Mouse (Mus musculus) heart, embryonic 13.5 days (tissue): ENCODE measurements around the gene Fcer1g. TPM values are rescaled to one million over a fixed set of nuclear protein-coding genes. Genes with fewer than 3 reads are reported as not detected.

ENCODE experiments used
- ATAC-seq: fragments of 200-750 bp; cut with Nextera tagmentation; 2 replicates; pipeline ENCODE4 v1.8.0; 2017; ENCODE audit warnings: moderate TSS enrichment; ENCODE audit not compliant: insufficient number of reproducible peaks, low FRiP score, low TSS enrichment; ENCODE audit errors: extremely low read depth
- H3K27ac ChIP-seq: fragments of 300-500 bp; sonication (generic); replicated peaks from 2 replicates; pipeline ENCODE4 v1.5.1; 2015; ENCODE audit warnings: moderate library complexity, mild to moderate bottlenecking, inconsistent platforms
- H3K27me3 ChIP-seq: fragments of 300-500 bp; sonication (generic); replicated peaks from 2 replicates; pipeline ENCODE4 v1.6.1; 2015; ENCODE audit warnings: mild to moderate bottlenecking, inconsistent platforms
- H3K36me3 ChIP-seq: fragments of 300-500 bp; sonication (generic); 2 replicates; pipeline ENCODE4 v1.6.1; 2015; ENCODE audit warnings: mild to moderate bottlenecking, inconsistent platforms
- H3K4me1 ChIP-seq: fragments of 300-500 bp; sonication (generic); 2 replicates; pipeline ENCODE4 v1.6.1; 2015; ENCODE audit warnings: inconsistent platforms
- H3K4me2 ChIP-seq: fragments of 300-500 bp; sonication (generic); 2 replicates; pipeline ENCODE4 v1.6.1; 2015; ENCODE audit warnings: inconsistent platforms, mild to moderate bottlenecking, moderate library complexity
- H3K4me3 ChIP-seq: fragments of 300-500 bp; sonication (generic); 2 replicates; pipeline ENCODE4 v1.5.1; 2015; ENCODE audit warnings: moderate library complexity, mild to moderate bottlenecking, inconsistent platforms
- H3K9ac ChIP-seq: fragments of 300-500 bp; sonication (generic); 2 replicates; pipeline ENCODE4 v1.6.1; 2015; ENCODE audit warnings: inconsistent platforms, mild to moderate bottlenecking, moderate library complexity
- H3K9me3 ChIP-seq: fragments of 300-500 bp; sonication (generic); 2 replicates; pipeline ENCODE4 v1.6.1; 2016; ENCODE audit warnings: inconsistent platforms
- WGBS: fragments of 180-500 bp; shearing (Covaris S2); methylation state at CpG from one replicate; pipeline ENCODE4 v1.1.7; 2015; ENCODE audit warnings: mixed read lengths; 5-methylcytosine and 5-hydroxymethylcytosine counted together
- polyA plus RNA-seq: library from polyadenylated mRNA; unstranded; fragments of >200 nt; fragmentation: Nextera tagmentation; extraction: Ambion mirVana; gene quantifications from 2 replicates; pipeline ENCODE4 v1.2.1, GENCODE M21; 2015

Fcer1g gene
- polyA plus RNA-seq, 1 experiment from 2014 or later, result 33.1 TPM

DNA sequence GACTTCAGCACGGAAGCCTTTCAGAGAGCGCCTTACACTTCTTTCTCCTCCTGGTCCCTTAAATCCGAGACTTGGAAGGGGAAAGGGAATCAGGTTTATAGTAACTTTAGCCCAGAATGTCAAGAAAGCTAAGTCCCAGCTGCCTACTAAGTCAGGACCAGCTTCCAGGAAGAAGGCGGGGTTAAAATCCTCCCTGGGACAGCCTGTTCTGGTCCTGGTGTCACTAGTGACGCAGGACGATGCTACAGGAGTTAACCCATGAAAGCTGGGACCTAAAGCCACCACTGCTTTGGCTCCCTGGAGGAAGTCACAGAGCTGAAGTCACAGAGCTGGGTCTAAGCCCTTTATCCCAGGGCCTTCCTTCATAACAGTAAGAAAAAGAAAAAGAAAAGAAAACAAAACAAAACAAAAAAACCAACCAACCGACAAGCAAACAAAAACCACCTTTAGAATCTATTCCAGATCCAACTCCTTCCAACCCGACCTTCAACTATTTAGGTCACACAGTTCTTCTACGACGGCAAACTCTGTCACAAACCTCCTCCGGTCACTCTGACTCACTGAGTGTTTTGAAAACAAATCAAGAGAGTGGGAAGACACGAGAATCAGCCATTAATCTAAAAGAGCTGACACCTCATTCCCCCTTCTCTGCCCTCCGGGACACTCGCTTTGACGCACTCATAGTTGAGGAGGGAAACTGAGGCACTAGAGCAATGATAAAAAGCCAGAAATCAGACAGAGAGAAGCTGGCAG is 6.0 kb upstream of the Fcer1g start:
- 73% methylated on average over 15 of the region's 15 CpGs for WGBS
- no peak for ATAC-seq
- peaks cover 14% of the 10 kb centered on the region for H3K4me1 ChIP-seq
- H3K27ac ChIP-seq, result no peak overlapping the region
- no peaks in the 10 kb centered on the region for H3K27me3 ChIP-seq
- no peak overlapping the region for H3K9ac ChIP-seq
- H3K4me3 ChIP-seq, result no peak overlapping the region
- no peaks in the 10 kb centered on the region for H3K9me3 ChIP-seq
- H3K4me2 ChIP-seq, result no peak overlapping the region
- H3K36me3 ChIP-seq, result peaks cover 98% of the 10 kb centered on the region

GRCm38 (mm10) chr1:171238463-171238862 is 4.3 kb upstream of the Fcer1g start:
- Histone ChIP-seq H3K27ac (no peak overlapping the region), H3K4me2 (no peak overlapping the region), H3K36me3 (peaks cover 100% of the 10 kb centered on the region), H3K4me1 (peaks cover 15% of the 10 kb centered on the region), H3K4me3 (no peak overlapping the region), H3K27me3 (no peaks in the 10 kb centered on the region), H3K9me3 (no peaks in the 10 kb centered on the region), H3K9ac (no peak overlapping the region)
- no peak for ATAC-seq
- 65% methylated on average over 14 of the region's 14 CpGs for WGBS

GRCm38 (mm10) chr1:171237438-171237837 is 3.3 kb upstream of the Fcer1g start:
- 82% methylated on average over 6 of the region's 6 CpGs for WGBS
- no peak for ATAC-seq
- Histone ChIP-seq H3K27ac (no peak overlapping the region), H3K36me3 (peaks cover 92% of the 10 kb centered on the region), H3K4me2 (no peak overlapping the region), H3K9ac (no peak overlapping the region), H3K4me1 (peaks cover 23% of the 10 kb centered on the region), H3K4me3 (no peak overlapping the region), H3K9me3 (no peaks in the 10 kb centered on the region), H3K27me3 (no peaks in the 10 kb centered on the region)

- H3K27ac ChIP-seq, result peak overlapping the region; percentile 17; the same call in 1 of the 2 replicates
- H3K27me3 ChIP-seq, result no peaks in the 10 kb centered on the region
- H3K4me3 ChIP-seq, result no peak overlapping the region
- H3K9me3 ChIP-seq, result no peaks in the 10 kb centered on the region
- 61% methylated on average over 4 of the region's 4 CpGs for WGBS
- H3K4me2 ChIP-seq, result no peak overlapping the region
- peaks cover 75% of the 10 kb centered on the region for H3K36me3 ChIP-seq
- H3K9ac ChIP-seq, result no peak overlapping the region
- H3K4me1 ChIP-seq, result peaks cover 23% of the 10 kb centered on the region
- no peak for ATAC-seq
Measured at GRCm38 (mm10) chr1:171235791-171236190, 1.6 kb upstream of the Fcer1g start.

DNA sequence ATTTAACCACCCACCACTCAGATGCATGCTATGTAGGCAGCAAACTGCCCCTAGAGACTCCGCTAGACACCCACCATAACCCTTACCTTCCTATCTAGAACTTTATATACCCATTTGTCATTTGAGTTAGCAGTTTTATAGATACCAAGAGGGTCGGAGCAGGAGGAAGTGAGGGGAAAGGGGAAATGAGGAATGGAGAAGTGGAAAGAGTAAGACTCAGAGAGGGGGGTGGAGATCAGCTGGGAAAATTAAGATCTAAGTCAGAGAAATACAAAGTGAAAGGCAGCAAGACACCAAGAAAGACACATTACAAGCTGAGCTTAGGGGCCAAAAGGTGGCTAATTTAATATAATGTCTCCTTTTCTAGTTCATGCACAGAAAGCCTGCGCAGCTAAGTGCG is 373 bp upstream of the Fcer1g start:
- Histone ChIP-seq H3K36me3 (peaks cover 63% of the 10 kb centered on the region), H3K27me3 (no peaks in the 10 kb centered on the region), H3K9me3 (no peaks in the 10 kb centered on the region), H3K27ac (no peak overlapping the region), H3K4me1 (peaks cover 23% of the 10 kb centered on the region), H3K9ac (no peak overlapping the region), H3K4me3 (no peak overlapping the region), H3K4me2 (no peak overlapping the region)
- WGBS, result 90% methylated on average over 4 of the region's 4 CpGs
- no peak for ATAC-seq

DNA sequence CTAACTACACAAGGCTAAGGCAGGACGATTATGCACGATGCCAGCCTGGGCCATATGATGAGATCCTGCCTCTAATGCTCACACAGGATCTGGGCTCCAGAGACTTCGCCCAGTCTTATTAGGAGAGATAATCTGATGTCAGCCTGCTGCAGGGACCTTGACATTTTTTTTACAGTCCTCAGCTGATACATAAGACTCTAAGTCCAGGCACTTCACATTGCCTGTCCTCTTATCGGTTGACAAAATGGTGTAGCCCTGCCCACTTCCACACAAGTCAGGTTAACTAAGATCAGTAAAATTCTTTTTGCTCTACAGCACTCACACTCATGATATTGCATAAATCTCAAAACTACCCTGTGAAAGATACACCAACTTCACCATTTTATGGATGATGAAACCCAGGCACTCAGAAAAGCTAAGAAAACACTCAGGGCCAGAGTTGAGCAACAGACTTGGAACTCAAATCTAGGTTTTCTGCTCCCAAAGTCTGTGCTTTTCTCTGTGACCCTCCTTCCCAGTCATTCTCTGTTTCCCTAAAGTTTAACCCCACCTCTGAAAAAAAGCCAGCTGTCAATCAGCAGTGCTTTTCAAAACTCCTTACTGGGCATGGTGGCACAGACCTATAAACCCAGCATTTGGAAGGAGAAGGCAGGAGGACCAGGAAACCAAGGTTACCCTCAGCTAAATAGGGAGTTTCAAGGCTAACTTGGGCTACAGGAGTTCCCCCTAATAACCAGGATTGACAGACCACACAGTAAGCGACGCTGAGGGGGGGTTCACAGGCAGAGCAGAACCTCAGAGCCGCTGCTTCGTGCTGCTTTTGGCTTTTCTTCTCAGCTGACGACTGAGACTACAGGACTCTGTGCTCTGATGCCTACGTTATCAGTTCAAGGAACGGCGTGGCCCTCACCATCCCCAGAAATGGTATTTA is 1.1 kb downstream of the Fcer1g start:
- 55% methylated on average over 12 of the region's 12 CpGs for WGBS
- Histone ChIP-seq H3K9ac (0 out of 2 replicates have a peak overlapping the region, but pooled peaks have one; percentile 48), H3K36me3 (peaks cover 48% of the 10 kb centered on the region), H3K27ac (peak overlapping the region; percentile 37), H3K4me1 (peaks cover 23% of the 10 kb centered on the region), H3K27me3 (no peaks in the 10 kb centered on the region), H3K9me3 (no peaks in the 10 kb centered on the region), H3K4me2 (no peak overlapping the region), H3K4me3 (0 out of 2 replicates have a peak overlapping the region, but pooled peaks have one; percentile 6)
- no peak for ATAC-seq

GRCm38 (mm10) chr1:171232348-171232747 is 1.8 kb downstream of the Fcer1g start:
- ATAC-seq, result no peak
- peaks cover 41% of the 10 kb centered on the region for H3K36me3 ChIP-seq

DNA sequence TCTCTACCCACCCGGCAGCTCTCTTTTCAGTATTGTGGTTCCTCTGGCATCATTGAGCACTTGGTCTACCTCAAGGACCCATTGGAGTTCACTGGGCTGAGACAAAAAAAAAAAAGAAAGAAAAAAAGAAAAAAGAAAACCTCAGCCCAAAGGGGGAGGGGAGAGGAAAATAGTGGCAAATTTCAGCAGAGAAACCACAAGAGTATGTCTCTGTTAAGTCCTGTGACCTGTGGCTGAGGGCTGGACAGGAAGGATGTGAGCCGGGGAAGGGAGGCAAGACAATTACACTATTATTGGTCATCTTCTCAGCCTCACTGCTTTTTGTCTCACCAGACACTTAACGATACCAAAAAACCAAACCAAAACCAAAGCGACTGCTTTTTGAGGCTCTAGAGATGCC is 2.3 kb downstream of the Fcer1g start:
- Histone ChIP-seq H3K4me1 (peaks cover 23% of the 10 kb centered on the region), H3K27ac (no peak overlapping the region), H3K36me3 (peaks cover 36% of the 10 kb centered on the region), H3K4me3 (no peak overlapping the region), H3K9me3 (no peaks in the 10 kb centered on the region), H3K27me3 (no peaks in the 10 kb centered on the region), H3K4me2 (no peak overlapping the region), H3K9ac (no peak overlapping the region)
- WGBS, result 66% methylated on average over 4 of the region's 4 CpGs
- ATAC-seq, result no peak

More at GRCm38 (mm10) chr1:171232348-171232747, 1.8 kb downstream of the Fcer1g start:
- Histone ChIP-seq H3K4me2 (no peak overlapping the region), H3K27me3 (no peaks in the 10 kb centered on the region), H3K4me1 (peaks cover 23% of the 10 kb centered on the region), H3K27ac (no peak overlapping the region), H3K4me3 (no peak overlapping the region), H3K9ac (no peak overlapping the region), H3K9me3 (no peaks in the 10 kb centered on the region)
- WGBS, result 85% methylated on average over 5 of the region's 5 CpGs

GRCm38 (mm10) chr1:171230215-171230614 is 4.0 kb downstream of the Fcer1g start:
- 88% methylated on average over 3 of the region's 3 CpGs for WGBS
- no peak overlapping the region for H3K27ac ChIP-seq
- ATAC-seq, result no peak
- no peaks in the 10 kb centered on the region for H3K27me3 ChIP-seq
- peaks cover 20% of the 10 kb centered on the region for H3K36me3 ChIP-seq
- H3K9ac ChIP-seq, result no peak overlapping the region
- H3K4me1 ChIP-seq, result peaks cover 17% of the 10 kb centered on the region
- H3K9me3 ChIP-seq, result no peaks in the 10 kb centered on the region
- H3K4me2 ChIP-seq, result no peak overlapping the region
- H3K4me3 ChIP-seq, result no peak overlapping the region

DNA sequence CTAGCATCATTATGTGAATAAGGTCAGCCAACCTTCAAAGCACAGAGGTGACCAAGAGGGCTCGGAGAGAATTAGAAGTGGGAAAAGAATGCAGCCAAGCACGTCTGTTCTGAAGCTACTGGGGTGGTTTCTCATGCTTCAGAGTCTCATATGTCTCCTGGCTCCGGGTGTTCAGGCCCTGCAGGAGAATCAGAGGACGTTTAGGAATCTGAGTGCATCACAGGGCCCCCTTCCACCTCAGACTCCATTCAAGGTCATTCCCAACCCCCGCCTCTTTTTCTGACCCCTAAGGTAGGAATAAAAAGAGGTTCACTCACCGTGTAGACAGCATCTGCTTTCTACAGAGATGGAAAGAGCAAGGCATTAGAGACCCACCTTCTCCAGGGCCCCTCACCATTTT is 4.4 kb downstream of the Fcer1g start:
- no peak for ATAC-seq
- no peak overlapping the region for H3K9ac ChIP-seq

GRCm38 (mm10) chr1:171227879-171228278 is 6.3 kb downstream of the Fcer1g start:
- no peak overlapping the region for H3K4me3 ChIP-seq
- no peak overlapping the region for H3K27ac ChIP-seq
- H3K9ac ChIP-seq, result no peak overlapping the region
- no peaks in the 10 kb centered on the region for H3K9me3 ChIP-seq
- no peaks in the 10 kb centered on the region for H3K27me3 ChIP-seq
- 87% methylated on average over 1 of the region's 1 CpGs for WGBS
- H3K4me1 ChIP-seq, result peaks cover 12% of the 10 kb centered on the region
- no peak for ATAC-seq
- no peak overlapping the region for H3K4me2 ChIP-seq
- H3K36me3 ChIP-seq, result no peaks in the 10 kb centered on the region

More for the DNA sequence above, 4.4 kb downstream of the Fcer1g start:
- peaks cover 15% of the 10 kb centered on the region for H3K36me3 ChIP-seq
- H3K27me3 ChIP-seq, result no peaks in the 10 kb centered on the region
- H3K4me1 ChIP-seq, result peaks cover 17% of the 10 kb centered on the region
- WGBS, result 61% methylated on average over 6 of the region's 6 CpGs
- no peaks in the 10 kb centered on the region for H3K9me3 ChIP-seq
- no peak overlapping the region for H3K27ac ChIP-seq
- no peak overlapping the region for H3K4me2 ChIP-seq
- no peak overlapping the region for H3K4me3 ChIP-seq
